Mouse (Mus musculus): Measurements from ENCODE around the gene Mapk6.

GRCm38 (mm10) chr9:75368779-75369178, 41.0 kb downstream of the Mapk6 start:
- TF ChIP-seq POLR2A (IDR thresholded peaks at IDR 0.05; ENCODE audit: control insufficient read depth in 1 of 2, insufficient read depth in 1 of 2, low read depth in 1 of 2, low read length in 2 of 2, poor library complexity in 1 of 2) = no peak
- TF ChIP-seq CHD2 (IDR thresholded peaks at IDR 0.05; ENCODE audit: low read length) = no peak
- no peak for TF ChIP-seq ZC3H11A (IDR thresholded peaks at IDR 0.05; ENCODE audit: low read depth, low read length)
- no peak for TF ChIP-seq CTCF (IDR thresholded peaks at IDR 0.05 in 2 of 3, conservative IDR thresholded peaks at IDR 0.05 in 1 of 3; ENCODE audit: control insufficient read depth in 1 of 3, insufficient read depth in 1 of 3, low read depth in 2 of 3, low read length in 3 of 3, poor library complexity in 1 of 3, severe bottlenecking in 1 of 3)
- TF ChIP-seq MYC (IDR thresholded peaks at IDR 0.05; ENCODE audit: low read depth, low read length) = no peak
- TF ChIP-seq JUND (IDR thresholded peaks at IDR 0.05; ENCODE audit: low read depth, low read length) = no peak
- TF ChIP-seq MAX (IDR thresholded peaks at IDR 0.05; ENCODE audit: low read length) = no peak
